Mouse (Mus musculus): Measurements from ENCODE around the gene Gas7. TPM values are rescaled to one million over a fixed set of nuclear protein-coding genes. Genes with fewer than 3 reads are reported as not detected.

Gene Gas7
- polyA plus RNA-seq, 1 experiment from 2014 or later: 3.3 TPM

- no peak overlapping the region for H3K27ac ChIP-seq (replicated peaks; ENCODE audit: low read depth, low read length)
- H3K9ac ChIP-seq (replicated peaks; ENCODE audit: low read length): no peak overlapping the region
- no peaks in the 10 kb centered on the region for H3K27me3 ChIP-seq (ENCODE audit: control insufficient read depth, insufficient read depth, low read length)
- no peak overlapping the region for H3K4me3 ChIP-seq (ENCODE audit: low read depth, low read length)
- no peak for DNase-seq (ENCODE audit: low spot score)
- no peaks in the 10 kb centered on the region for H3K36me3 ChIP-seq (replicated peaks; ENCODE audit: control insufficient read depth, insufficient read depth, low read depth, low read length)
- no peak for ATAC-seq (replicated peaks; ENCODE audit: insufficient number of reproducible peaks, low FRiP score, low TSS enrichment, low read depth)
- H3K4me2 ChIP-seq (ENCODE audit: low read depth, low read length): no peak overlapping the region
- H3K9me3 ChIP-seq (replicated peaks; ENCODE audit: control insufficient read depth, low read length): no peaks in the 10 kb centered on the region
- WGBS: 53% methylated on average over 5 of the region's 5 CpGs
- no peaks in the 10 kb centered on the region for H3K4me1 ChIP-seq (ENCODE audit: control insufficient read depth, insufficient read depth, low read length)
These were observed 113.6 kb downstream of the Gas7 start for GRCm38 (mm10) chr11:67568815-67569214.

GRCm38 (mm10) chr11:67570947-67571346 is 115.7 kb downstream of the Gas7 start:
- Histone ChIP-seq H3K27me3 (ENCODE audit: control insufficient read depth, insufficient read depth, low read length) (no peaks in the 10 kb centered on the region), H3K9me3 (replicated peaks; ENCODE audit: control insufficient read depth, low read length) (no peaks in the 10 kb centered on the region), H3K36me3 (replicated peaks; ENCODE audit: control insufficient read depth, insufficient read depth, low read depth, low read length) (no peaks in the 10 kb centered on the region), H3K4me2 (ENCODE audit: low read depth, low read length) (no peak overlapping the region), H3K27ac (replicated peaks; ENCODE audit: low read depth, low read length) (no peak overlapping the region), H3K9ac (replicated peaks; ENCODE audit: low read length) (no peak overlapping the region), H3K4me3 (ENCODE audit: low read depth, low read length) (no peak overlapping the region), H3K4me1 (ENCODE audit: control insufficient read depth, insufficient read depth, low read length) (no peaks in the 10 kb centered on the region)
- DNase-seq (ENCODE audit: low spot score) (no peak), ATAC-seq (replicated peaks; ENCODE audit: insufficient number of reproducible peaks, low FRiP score, low TSS enrichment, low read depth) (no peak)
- WGBS: 77% methylated on average over 8 of the region's 8 CpGs

- no peak overlapping the region for H3K27ac ChIP-seq (replicated peaks; ENCODE audit: low read depth, low read length)
- no peak overlapping the region for H3K4me3 ChIP-seq (ENCODE audit: low read depth, low read length)
- H3K4me1 ChIP-seq (ENCODE audit: control insufficient read depth, insufficient read depth, low read length): no peaks in the 10 kb centered on the region
- no peak for DNase-seq (ENCODE audit: low spot score)
- no peak for ATAC-seq (replicated peaks; ENCODE audit: insufficient number of reproducible peaks, low FRiP score, low TSS enrichment, low read depth)
- no peaks in the 10 kb centered on the region for H3K36me3 ChIP-seq (replicated peaks; ENCODE audit: control insufficient read depth, insufficient read depth, low read depth, low read length)
- no peaks in the 10 kb centered on the region for H3K9me3 ChIP-seq (replicated peaks; ENCODE audit: control insufficient read depth, low read length)
- H3K9ac ChIP-seq (replicated peaks; ENCODE audit: low read length): no peak overlapping the region
- H3K27me3 ChIP-seq (ENCODE audit: control insufficient read depth, insufficient read depth, low read length): no peaks in the 10 kb centered on the region
- no peak overlapping the region for H3K4me2 ChIP-seq (ENCODE audit: low read depth, low read length)
- WGBS: 88% methylated on average over 5 of the region's 5 CpGs
These were observed 119.1 kb downstream of the Gas7 start for GRCm38 (mm10) chr11:67574344-67574743.

- 69% methylated on average over 5 of the region's 5 CpGs for WGBS
- Histone ChIP-seq H3K9ac (replicated peaks; ENCODE audit: low read length) (no peak overlapping the region), H3K27ac (replicated peaks; ENCODE audit: low read depth, low read length) (no peak overlapping the region), H3K4me1 (ENCODE audit: control insufficient read depth, insufficient read depth, low read length) (no peaks in the 10 kb centered on the region), H3K4me3 (ENCODE audit: low read depth, low read length) (no peak overlapping the region), H3K4me2 (ENCODE audit: low read depth, low read length) (no peak overlapping the region), H3K27me3 (ENCODE audit: control insufficient read depth, insufficient read depth, low read length) (no peaks in the 10 kb centered on the region), H3K9me3 (replicated peaks; ENCODE audit: control insufficient read depth, low read length) (no peaks in the 10 kb centered on the region), H3K36me3 (replicated peaks; ENCODE audit: control insufficient read depth, insufficient read depth, low read depth, low read length) (no peaks in the 10 kb centered on the region)
- ATAC-seq (replicated peaks; ENCODE audit: insufficient number of reproducible peaks, low FRiP score, low TSS enrichment, low read depth) (no peak), DNase-seq (ENCODE audit: low spot score) (no peak)
These were observed 122.2 kb downstream of the Gas7 start for GRCm38 (mm10) chr11:67577472-67577871.

DNA sequence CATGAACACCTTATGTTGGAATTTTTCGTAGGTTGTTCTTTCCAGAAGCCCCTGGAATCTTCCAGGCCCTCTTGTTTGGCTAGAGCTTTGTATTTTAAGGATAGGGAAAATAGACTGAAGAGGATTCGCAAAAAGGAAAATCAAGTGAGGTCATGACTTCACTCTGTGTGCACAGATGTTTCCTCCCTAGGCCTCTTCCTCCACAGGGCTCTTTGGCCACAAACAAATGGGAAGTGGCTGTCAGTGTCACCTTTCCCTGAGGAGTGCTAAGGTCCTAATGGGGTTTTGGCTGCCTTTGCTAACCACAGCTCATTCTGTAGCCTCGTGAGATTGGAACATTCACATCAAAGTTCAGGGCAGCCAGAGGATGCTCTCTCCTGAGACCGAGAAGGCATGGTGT is 122.8 kb downstream of the Gas7 start:
- Histone ChIP-seq H3K27me3 (ENCODE audit: control insufficient read depth, insufficient read depth, low read length) (no peaks in the 10 kb centered on the region), H3K9ac (replicated peaks; ENCODE audit: low read length) (no peak overlapping the region), H3K4me3 (ENCODE audit: low read depth, low read length) (no peak overlapping the region), H3K4me1 (ENCODE audit: control insufficient read depth, insufficient read depth, low read length) (no peaks in the 10 kb centered on the region), H3K9me3 (replicated peaks; ENCODE audit: control insufficient read depth, low read length) (no peaks in the 10 kb centered on the region), H3K27ac (replicated peaks; ENCODE audit: low read depth, low read length) (no peak overlapping the region), H3K36me3 (replicated peaks; ENCODE audit: control insufficient read depth, insufficient read depth, low read depth, low read length) (no peaks in the 10 kb centered on the region), H3K4me2 (ENCODE audit: low read depth, low read length) (no peak overlapping the region)
- no peak for DNase-seq (ENCODE audit: low spot score)
- 65% methylated on average over 4 of the region's 4 CpGs for WGBS
- ATAC-seq (replicated peaks; ENCODE audit: insufficient number of reproducible peaks, low FRiP score, low TSS enrichment, low read depth): no peak

DNA sequence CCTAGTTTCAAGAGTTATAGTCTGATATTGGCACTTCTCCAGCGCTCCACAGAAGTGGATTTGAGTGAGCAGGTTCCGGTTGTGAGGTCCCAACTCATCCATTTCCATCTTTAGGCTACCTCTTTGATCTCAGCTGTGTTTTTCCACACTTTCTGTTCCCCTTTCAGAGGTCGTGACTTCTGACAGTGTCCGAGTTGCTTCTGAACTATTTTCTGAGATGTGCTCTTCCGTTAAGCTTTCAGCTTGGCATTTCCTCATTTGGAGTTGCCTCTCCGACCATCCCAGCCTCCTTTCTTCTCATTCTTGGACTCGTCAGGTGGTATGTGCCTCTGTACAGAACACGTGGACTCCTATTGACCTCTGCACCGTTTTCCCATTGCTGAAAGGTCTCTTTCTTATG is 123.9 kb downstream of the Gas7 start:
- ATAC-seq (replicated peaks; ENCODE audit: insufficient number of reproducible peaks, low FRiP score, low TSS enrichment, low read depth) (no peak), DNase-seq (ENCODE audit: low spot score) (no peak)
- Histone ChIP-seq H3K9me3 (replicated peaks; ENCODE audit: control insufficient read depth, low read length) (no peaks in the 10 kb centered on the region), H3K4me3 (ENCODE audit: low read depth, low read length) (no peak overlapping the region), H3K4me1 (ENCODE audit: control insufficient read depth, insufficient read depth, low read length) (no peaks in the 10 kb centered on the region), H3K4me2 (ENCODE audit: low read depth, low read length) (no peak overlapping the region), H3K27me3 (ENCODE audit: control insufficient read depth, insufficient read depth, low read length) (no peaks in the 10 kb centered on the region), H3K27ac (replicated peaks; ENCODE audit: low read depth, low read length) (no peak overlapping the region), H3K9ac (replicated peaks; ENCODE audit: low read length) (no peak overlapping the region), H3K36me3 (replicated peaks; ENCODE audit: control insufficient read depth, insufficient read depth, low read depth, low read length) (no peaks in the 10 kb centered on the region)
- 69% methylated on average over 9 of the region's 9 CpGs for WGBS

DNA sequence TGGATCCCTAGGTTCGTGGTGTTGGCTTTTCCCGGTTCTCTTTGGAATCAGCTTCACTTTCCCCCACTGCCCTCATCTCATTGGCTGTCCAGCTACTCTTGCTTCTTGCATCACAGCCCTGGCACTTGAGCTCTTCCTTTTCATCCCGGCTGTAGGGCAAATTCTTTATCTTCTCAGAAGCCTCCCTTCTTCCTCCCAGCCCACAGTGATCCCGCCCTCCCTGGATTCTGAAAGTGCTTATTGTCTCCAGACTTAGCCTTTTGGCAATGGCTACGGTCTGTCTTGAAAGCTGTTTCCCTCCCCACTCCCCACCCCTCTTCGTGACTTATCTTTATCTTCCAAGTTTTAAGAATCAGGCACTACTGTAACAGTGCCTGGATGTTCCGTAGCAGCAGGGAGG is 126.3 kb downstream of the Gas7 start:
- Histone ChIP-seq H3K36me3 (replicated peaks; ENCODE audit: control insufficient read depth, insufficient read depth, low read depth, low read length) (no peaks in the 10 kb centered on the region), H3K27me3 (ENCODE audit: control insufficient read depth, insufficient read depth, low read length) (no peaks in the 10 kb centered on the region), H3K9me3 (replicated peaks; ENCODE audit: control insufficient read depth, low read length) (no peaks in the 10 kb centered on the region), H3K27ac (replicated peaks; ENCODE audit: low read depth, low read length) (no peak overlapping the region), H3K4me3 (ENCODE audit: low read depth, low read length) (no peak overlapping the region), H3K9ac (replicated peaks; ENCODE audit: low read length) (no peak overlapping the region), H3K4me2 (ENCODE audit: low read depth, low read length) (no peak overlapping the region), H3K4me1 (ENCODE audit: control insufficient read depth, insufficient read depth, low read length) (no peaks in the 10 kb centered on the region)
- ATAC-seq (replicated peaks; ENCODE audit: insufficient number of reproducible peaks, low FRiP score, low TSS enrichment, low read depth) (no peak), DNase-seq (ENCODE audit: low spot score) (no peak)
- 38% methylated on average over 7 of the region's 7 CpGs for WGBS

- Histone ChIP-seq H3K27me3 (ENCODE audit: control insufficient read depth, insufficient read depth, low read length) (no peaks in the 10 kb centered on the region), H3K4me2 (ENCODE audit: low read depth, low read length) (no peak overlapping the region), H3K9ac (replicated peaks; ENCODE audit: low read length) (no peak overlapping the region), H3K27ac (replicated peaks; ENCODE audit: low read depth, low read length) (no peak overlapping the region), H3K9me3 (replicated peaks; ENCODE audit: control insufficient read depth, low read length) (no peaks in the 10 kb centered on the region), H3K36me3 (replicated peaks; ENCODE audit: control insufficient read depth, insufficient read depth, low read depth, low read length) (no peaks in the 10 kb centered on the region), H3K4me3 (ENCODE audit: low read depth, low read length) (no peak overlapping the region), H3K4me1 (ENCODE audit: control insufficient read depth, insufficient read depth, low read length) (no peaks in the 10 kb centered on the region)
- DNase-seq (ENCODE audit: low spot score): no peak
- 91% methylated on average over 4 of the region's 4 CpGs for WGBS
- ATAC-seq (replicated peaks; ENCODE audit: insufficient number of reproducible peaks, low FRiP score, low TSS enrichment, low read depth): no peak
These were observed 127.3 kb downstream of the Gas7 start for GRCm38 (mm10) chr11:67582570-67582969.

All from embryonic facial prominence, embryonic 11.5 days (tissue).